Mouse (Mus musculus): ENCODE results near the gene Mixl1. TPM values are rescaled to one million over a fixed set of nuclear protein-coding genes. Genes with fewer than 3 reads are reported as not detected.
A peak's percentile ranks its signal among the peaks of the same experiment; 100 is the strongest.

The Mixl1 gene
- polyA plus RNA-seq (2012; ENCODE audit: insufficient read depth, insufficient read length, missing spikeins) = not detected in 2 replicates

DNA sequence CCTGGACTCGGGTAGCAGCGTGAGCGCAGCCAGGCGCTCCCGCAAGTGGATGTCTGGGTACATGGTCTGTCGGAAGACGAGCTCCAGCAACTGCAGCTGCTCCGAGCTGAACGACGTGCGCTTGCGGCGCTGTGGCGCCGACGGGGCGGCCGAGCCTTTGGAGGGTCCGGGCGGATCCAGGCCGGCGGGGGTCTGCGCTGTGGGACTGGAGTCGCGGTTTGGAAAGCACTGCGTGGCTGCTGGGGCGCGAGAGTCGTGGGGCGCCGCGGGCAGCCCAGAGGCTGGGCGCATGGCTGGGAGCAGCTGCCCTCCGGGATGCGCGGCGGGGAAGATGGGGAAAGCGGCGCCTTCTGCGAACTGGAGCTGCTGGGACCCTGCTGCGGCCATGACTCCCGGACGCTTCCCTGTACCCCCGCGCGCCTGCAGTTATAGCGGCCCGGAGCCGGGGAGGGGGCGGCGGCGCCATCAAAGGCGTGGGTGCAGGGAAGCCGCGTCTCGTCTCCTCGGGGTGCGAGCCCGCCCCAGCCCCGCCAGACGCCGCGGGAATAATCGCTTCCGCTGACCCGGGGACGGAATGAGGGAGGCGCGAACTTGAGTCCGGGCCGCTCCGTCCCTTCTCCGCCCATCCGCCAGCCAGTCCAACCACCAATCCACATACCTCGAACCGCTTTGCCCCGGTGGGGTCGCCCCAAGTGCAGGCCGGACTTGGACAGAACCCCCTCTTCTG is at the start of gene Mixl1:
Mixl1 (minus strand) TSS at position 409 of the 727 bp plus-strand sequence.
- 0 out of 2 replicates have a peak, but pooled peaks cover 2% of the 10 kb centered on the region for H3K4me1 ChIP-seq (ENCODE audit: control insufficient read depth, insufficient read depth, insufficient read length, low read length)
- peak within 1 kb of the TSS; percentile 31 for H3K4me3 ChIP-seq (ENCODE audit: insufficient read depth, low read depth, low read length)
- no peak within 1 kb of the TSS for H3K27ac ChIP-seq (replicated peaks; ENCODE audit: low read depth, low read length)

DNA sequence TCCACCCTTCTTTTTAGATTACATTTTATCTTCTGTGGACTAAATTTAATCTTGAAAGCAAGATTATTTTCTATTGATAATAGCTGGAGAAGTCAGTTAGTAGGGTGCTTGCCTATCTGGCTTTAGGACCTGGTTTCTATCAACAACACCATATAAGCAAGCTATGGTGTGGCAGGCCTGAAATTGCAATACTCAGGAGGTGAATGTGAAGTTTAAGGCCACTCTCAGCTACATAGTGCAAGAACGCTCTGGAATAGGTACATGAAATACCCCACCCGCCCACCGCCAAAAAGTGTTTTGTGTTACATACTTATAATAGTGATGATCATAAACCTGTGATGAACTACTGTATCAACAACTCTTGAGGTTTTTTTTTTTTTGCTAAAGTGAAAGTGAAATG is 32.4 kb upstream of the Mixl1 start:
- no peak overlapping the region for H3K4me3 ChIP-seq (ENCODE audit: insufficient read depth, low read depth, low read length)
- H3K27ac ChIP-seq (replicated peaks; ENCODE audit: low read depth, low read length) = no peak overlapping the region
- peaks cover 9% of the 10 kb centered on the region for H3K4me1 ChIP-seq (ENCODE audit: control insufficient read depth, insufficient read depth, insufficient read length, low read length)

GRCm38 (mm10) chr1:180726183-180726582 is 29.3 kb upstream of the Mixl1 start:
- H3K4me3 ChIP-seq (ENCODE audit: insufficient read depth, low read depth, low read length) = peak overlapping the region; percentile 93
- H3K4me1 ChIP-seq (ENCODE audit: control insufficient read depth, insufficient read depth, insufficient read length, low read length) = peaks cover 9% of the 10 kb centered on the region
- peak overlapping the region; percentile 81 for H3K27ac ChIP-seq (replicated peaks; ENCODE audit: low read depth, low read length)

GRCm38 (mm10) chr1:180725704-180726179 is 28.9 kb upstream of the Mixl1 start, which contains the start of gene Acbd3:
TSS of gene Acbd3 (plus strand) at chr1:180726043.
- Histone ChIP-seq H3K4me3 (ENCODE audit: insufficient read depth, low read depth, low read length) (peak within 1 kb of the TSS; percentile 93), H3K4me1 (ENCODE audit: control insufficient read depth, insufficient read depth, insufficient read length, low read length) (peaks cover 9% of the 10 kb centered on the region), H3K27ac (replicated peaks; ENCODE audit: low read depth, low read length) (peak within 1 kb of the TSS; percentile 81)

DNA sequence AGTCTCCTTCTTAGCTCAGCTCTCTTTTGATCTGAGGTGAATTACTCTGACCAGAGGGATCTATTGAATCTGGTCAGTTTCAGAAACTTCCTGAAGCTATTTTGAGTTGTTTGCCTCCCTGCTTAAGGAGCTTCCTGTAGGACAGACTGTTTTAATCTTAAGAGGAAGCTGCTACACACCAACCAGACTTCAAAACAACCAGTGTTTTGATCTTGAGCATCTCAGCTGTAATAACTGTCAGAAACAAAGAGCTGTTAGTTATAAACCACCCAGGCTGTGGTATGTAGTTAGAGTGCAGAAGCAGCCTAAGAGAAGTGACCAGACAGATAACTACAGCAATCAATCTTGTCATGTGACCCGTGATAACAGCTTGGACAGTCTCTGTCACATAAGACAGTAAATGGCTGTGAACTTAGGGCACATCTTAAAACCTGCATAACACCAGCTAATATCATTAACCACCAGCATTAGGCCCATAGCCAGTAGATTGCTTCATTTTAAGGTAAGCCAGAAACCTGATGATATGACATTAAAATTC is 26.9 kb upstream of the Mixl1 start:
- Histone ChIP-seq H3K27ac (replicated peaks; ENCODE audit: low read depth, low read length) (no peak overlapping the region), H3K4me1 (ENCODE audit: control insufficient read depth, insufficient read depth, insufficient read length, low read length) (peaks cover 7% of the 10 kb centered on the region), H3K4me3 (ENCODE audit: insufficient read depth, low read depth, low read length) (no peak overlapping the region)

DNA sequence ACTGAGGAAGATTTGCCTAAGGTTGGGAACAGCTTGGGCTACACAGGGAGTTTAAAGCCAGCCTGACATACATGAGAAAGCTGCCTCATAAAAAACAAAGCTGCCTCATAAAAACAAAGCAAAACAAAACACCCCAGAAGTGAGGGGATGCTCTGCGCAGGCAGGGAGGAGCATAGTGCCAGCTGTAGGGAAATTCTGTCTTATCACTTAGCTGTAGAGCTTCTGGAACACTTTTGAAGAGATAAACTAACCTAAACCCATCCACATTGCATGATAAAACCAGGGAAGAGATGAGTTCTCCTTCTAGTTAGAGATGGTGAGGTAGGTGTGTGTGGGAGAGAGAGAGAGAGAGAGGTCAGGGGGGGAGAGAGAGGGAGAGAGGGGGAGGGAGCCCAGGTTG is 25.8 kb upstream of the Mixl1 start:
- Histone ChIP-seq H3K4me3 (ENCODE audit: insufficient read depth, low read depth, low read length) (no peak overlapping the region), H3K4me1 (ENCODE audit: control insufficient read depth, insufficient read depth, insufficient read length, low read length) (0 out of 2 replicates have a peak, but pooled peaks cover under 1% of the 10 kb centered on the region)

DNA sequence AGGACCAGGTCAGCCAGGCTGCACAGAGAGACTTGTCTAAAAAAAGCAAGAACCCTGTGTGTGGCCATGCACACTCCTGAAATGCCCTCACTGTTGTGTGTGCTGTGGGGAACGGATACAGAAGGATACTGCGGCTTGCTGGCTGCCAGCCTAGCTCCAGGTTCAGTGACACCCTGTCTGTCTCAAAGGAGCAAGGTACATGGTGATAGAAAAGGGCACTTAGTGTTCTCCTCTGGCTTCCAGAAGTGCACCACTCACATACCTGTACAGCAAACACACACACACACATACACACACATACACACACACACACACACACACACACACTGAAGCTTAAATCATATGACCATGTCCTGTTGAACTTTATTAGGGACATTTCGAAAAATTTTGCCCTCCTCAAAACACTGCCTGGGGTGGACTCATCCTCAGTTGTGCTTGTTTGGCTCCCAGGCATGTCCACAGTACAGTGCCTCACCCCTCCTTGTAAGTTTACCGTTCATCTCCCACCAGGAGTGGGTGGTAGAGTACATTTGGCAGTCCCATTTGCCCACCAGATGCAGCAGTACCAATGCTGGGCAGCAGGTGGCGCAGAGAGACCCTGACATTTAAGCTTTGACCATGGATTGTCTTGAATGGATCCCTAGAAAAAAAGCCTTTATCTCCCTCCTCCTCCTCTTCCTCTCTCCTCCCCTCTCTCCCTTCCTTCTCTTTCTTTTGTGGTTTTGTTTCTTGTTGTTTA is 23.3 kb upstream of the Mixl1 start:
- Histone ChIP-seq H3K4me3 (ENCODE audit: insufficient read depth, low read depth, low read length) (no peak overlapping the region), H3K27ac (replicated peaks; ENCODE audit: low read depth, low read length) (no peak overlapping the region), H3K4me1 (ENCODE audit: control insufficient read depth, insufficient read depth, insufficient read length, low read length) (no peaks in the 10 kb centered on the region)

More for the DNA sequence above, 25.8 kb upstream of the Mixl1 start:
- no peak overlapping the region for H3K27ac ChIP-seq (replicated peaks; ENCODE audit: low read depth, low read length)

DNA sequence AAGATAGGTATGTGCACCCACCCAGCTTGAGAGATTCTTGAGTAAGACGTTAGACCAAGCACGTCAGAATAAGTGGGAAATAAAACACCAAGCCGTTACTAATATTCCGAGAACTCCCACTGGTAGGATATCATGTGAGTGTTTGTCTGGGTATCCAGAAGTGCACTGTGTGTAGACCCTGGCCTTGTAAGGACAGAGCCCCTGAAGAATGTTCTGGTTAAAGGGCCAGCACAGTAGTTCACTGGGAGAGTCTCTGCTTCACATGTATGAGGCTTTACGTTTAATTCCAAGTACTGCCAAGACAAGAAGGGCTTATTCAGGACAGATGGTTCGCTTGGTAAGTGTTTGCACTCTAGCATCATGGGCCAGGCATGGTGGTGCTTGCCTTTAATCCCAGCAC is 22.6 kb upstream of the Mixl1 start:
- H3K4me3 ChIP-seq (ENCODE audit: insufficient read depth, low read depth, low read length) = no peak overlapping the region
- H3K27ac ChIP-seq (replicated peaks; ENCODE audit: low read depth, low read length) = no peak overlapping the region
- no peaks in the 10 kb centered on the region for H3K4me1 ChIP-seq (ENCODE audit: control insufficient read depth, insufficient read depth, insufficient read length, low read length)

- no peak overlapping the region for H3K4me3 ChIP-seq (ENCODE audit: insufficient read depth, low read depth, low read length)
- no peak overlapping the region for H3K27ac ChIP-seq (replicated peaks; ENCODE audit: low read depth, low read length)
- no peaks in the 10 kb centered on the region for H3K4me1 ChIP-seq (ENCODE audit: control insufficient read depth, insufficient read depth, insufficient read length, low read length)
Measured at GRCm38 (mm10) chr1:180718756-180719155, 21.9 kb upstream of the Mixl1 start.

GRCm38 (mm10) chr1:180708935-180709776 is 12.3 kb upstream of the Mixl1 start:
- Histone ChIP-seq H3K4me3 (ENCODE audit: insufficient read depth, low read depth, low read length) (no peak overlapping the region), H3K4me1 (ENCODE audit: control insufficient read depth, insufficient read depth, insufficient read length, low read length) (no peaks in the 10 kb centered on the region), H3K27ac (replicated peaks; ENCODE audit: low read depth, low read length) (no peak overlapping the region)

DNA sequence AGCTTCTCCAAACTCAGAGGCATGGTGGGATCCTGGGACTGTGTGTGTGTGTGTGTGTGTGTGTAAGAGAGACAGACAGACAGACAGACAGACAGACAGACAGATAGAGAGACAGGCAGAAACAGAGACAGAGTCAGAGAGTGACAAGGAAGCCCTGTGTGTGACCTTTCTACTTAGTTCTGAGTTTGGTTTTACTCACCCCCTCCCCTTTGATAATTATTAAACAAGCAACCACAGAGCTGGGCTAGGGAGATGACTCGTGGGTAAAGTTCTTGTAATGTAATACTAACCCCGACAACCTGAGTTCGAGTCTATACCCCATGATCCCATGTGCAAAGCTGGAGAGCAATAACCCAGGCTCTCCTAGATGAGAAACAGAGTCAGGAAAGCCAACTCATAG is 11.0 kb upstream of the Mixl1 start:
- no peak overlapping the region for H3K27ac ChIP-seq (replicated peaks; ENCODE audit: low read depth, low read length)

DNA sequence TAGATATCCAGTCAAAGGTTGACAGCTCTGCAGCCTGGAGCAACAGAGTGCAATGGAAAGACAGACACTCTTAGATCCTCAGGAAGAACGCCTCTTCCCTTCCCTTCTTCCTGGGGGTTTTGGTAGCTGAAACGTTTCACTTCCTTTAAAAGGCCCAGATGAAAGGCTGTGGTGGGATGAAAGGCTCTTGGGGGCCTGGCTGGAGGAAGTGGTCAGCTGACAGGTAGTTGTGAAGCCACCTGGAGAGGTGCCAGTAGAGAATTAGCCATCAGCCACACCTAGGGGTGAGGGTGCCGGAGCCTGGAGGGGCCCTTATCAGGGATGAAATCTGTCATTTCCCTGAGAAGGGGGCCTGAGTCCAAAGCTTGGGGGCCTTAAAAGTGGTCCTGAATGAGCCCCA is 10.5 kb upstream of the Mixl1 start:
- Histone ChIP-seq H3K27ac (replicated peaks; ENCODE audit: low read depth, low read length) (no peak overlapping the region), H3K4me1 (ENCODE audit: control insufficient read depth, insufficient read depth, insufficient read length, low read length) (no peaks in the 10 kb centered on the region), H3K4me3 (ENCODE audit: insufficient read depth, low read depth, low read length) (no peak overlapping the region)

More for the DNA sequence above, 11.0 kb upstream of the Mixl1 start:
- H3K4me1 ChIP-seq (ENCODE audit: control insufficient read depth, insufficient read depth, insufficient read length, low read length) = no peaks in the 10 kb centered on the region
- H3K4me3 ChIP-seq (ENCODE audit: insufficient read depth, low read depth, low read length) = no peak overlapping the region

- no peaks in the 10 kb centered on the region for H3K4me1 ChIP-seq (ENCODE audit: control insufficient read depth, insufficient read depth, insufficient read length, low read length)
- no peak overlapping the region for H3K27ac ChIP-seq (replicated peaks; ENCODE audit: low read depth, low read length)
- H3K4me3 ChIP-seq (ENCODE audit: insufficient read depth, low read depth, low read length) = peak overlapping the region; percentile 43
Measured at GRCm38 (mm10) chr1:180703400-180703799, 6.6 kb upstream of the Mixl1 start.

DNA sequence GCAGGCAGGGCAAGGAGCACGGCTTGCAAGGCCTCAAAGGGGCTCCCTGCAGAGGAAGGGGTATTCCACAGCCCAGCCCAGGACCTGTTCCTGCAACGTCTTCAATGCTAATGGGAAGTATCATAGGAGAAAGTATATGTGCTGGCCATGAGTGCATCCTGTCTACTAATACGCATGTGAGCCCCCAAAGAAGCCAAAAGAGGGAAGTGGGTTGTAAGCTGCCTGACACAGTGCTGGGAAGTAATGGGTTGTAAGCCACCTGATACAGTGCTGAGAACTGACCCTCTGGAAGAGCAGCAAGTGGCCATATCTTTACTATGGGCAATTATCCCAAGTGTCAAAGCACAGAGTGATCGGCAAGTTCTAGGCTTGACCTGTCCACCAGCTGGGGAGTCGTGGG is 1.2 kb upstream of the Mixl1 start:
- no peak overlapping the region for H3K27ac ChIP-seq (replicated peaks; ENCODE audit: low read depth, low read length)
- 0 out of 2 replicates have a peak, but pooled peaks cover 2% of the 10 kb centered on the region for H3K4me1 ChIP-seq (ENCODE audit: control insufficient read depth, insufficient read depth, insufficient read length, low read length)
- no peak overlapping the region for H3K4me3 ChIP-seq (ENCODE audit: insufficient read depth, low read depth, low read length)
